Mouse (Mus musculus) spleen, postnatal 10 days (tissue): ENCODE measurements around the gene Ldlrad1.

ENCODE experiments used
- DNase-seq, 2 experiments: peaks; one replicate each; pipeline ENCODE4 v3.0.0; 2021 to 2022; ENCODE audit warnings: low spot score in 2 of 2

Gene Ldlrad1

GRCm38 (mm10) chr4:107208880-107209279 is at the start of gene Ldlrad1:
TSS of gene Ldlrad1 (plus strand) at chr4:107209180.
- DNase-seq = no peak

- no peak for DNase-seq
Measured at GRCm38 (mm10) chr4:107160181-107160580, 48.8 kb upstream of the Ldlrad1 start.

- no peak for DNase-seq
Measured at GRCm38 (mm10) chr4:107163341-107163740, 45.6 kb upstream of the Ldlrad1 start.

- DNase-seq = peak; percentile 40 to 76
Measured at GRCm38 (mm10) chr4:107163756-107164587, 45.0 kb upstream of the Ldlrad1 start.

GRCm38 (mm10) chr4:107166700-107167099 is 42.3 kb upstream of the Ldlrad1 start:
- DNase-seq = no peak

GRCm38 (mm10) chr4:107167798-107168197 is 41.2 kb upstream of the Ldlrad1 start:
- no peak for DNase-seq

- peak in 1 of 2 experiments; percentile 28 for DNase-seq
Measured at GRCm38 (mm10) chr4:107177506-107177905, 31.5 kb upstream of the Ldlrad1 start.

GRCm38 (mm10) chr4:107178182-107178829 is 30.7 kb upstream of the Ldlrad1 start, which contains the start of gene Tmem59:
TSS of gene Tmem59 (plus strand) at chr4:107178399.
- peak; percentile 96 to 98 for DNase-seq

GRCm38 (mm10) chr4:107178830-107179490 is 30.0 kb upstream of the Ldlrad1 start, which contains the start of gene Tceanc2:
TSS of gene Tceanc2 (minus strand) at chr4:107179116.
- DNase-seq = peak; percentile 67 to 78

- no peak for DNase-seq
Measured at GRCm38 (mm10) chr4:107179561-107179960, 29.4 kb upstream of the Ldlrad1 start.

GRCm38 (mm10) chr4:107180746-107181145 is 28.2 kb upstream of the Ldlrad1 start:
- no peak for DNase-seq

- DNase-seq = no peak
Measured at GRCm38 (mm10) chr4:107181866-107182265, 27.1 kb upstream of the Ldlrad1 start.

- DNase-seq = no peak
Measured at GRCm38 (mm10) chr4:107182796-107183195, 26.2 kb upstream of the Ldlrad1 start.

- no peak for DNase-seq
Measured at GRCm38 (mm10) chr4:107183203-107183602, 25.8 kb upstream of the Ldlrad1 start.

- DNase-seq = no peak
Measured at GRCm38 (mm10) chr4:107185703-107186102, 23.3 kb upstream of the Ldlrad1 start.

GRCm38 (mm10) chr4:107193841-107194240 is 15.1 kb upstream of the Ldlrad1 start:
- no peak for DNase-seq

- no peak for DNase-seq
Measured at GRCm38 (mm10) chr4:107196454-107196853, 12.5 kb upstream of the Ldlrad1 start.

- DNase-seq = no peak
Measured at GRCm38 (mm10) chr4:107198072-107198471, 10.9 kb upstream of the Ldlrad1 start.

GRCm38 (mm10) chr4:107201779-107202178 is 7.2 kb upstream of the Ldlrad1 start:
- DNase-seq = no peak

GRCm38 (mm10) chr4:107203001-107203400 is 6.0 kb upstream of the Ldlrad1 start:
- DNase-seq = no peak

- DNase-seq = no peak
Measured at GRCm38 (mm10) chr4:107207016-107207415, 2.0 kb upstream of the Ldlrad1 start.

- no peak for DNase-seq
Measured at GRCm38 (mm10) chr4:107210483-107211097, 1.6 kb downstream of the Ldlrad1 start.
